Mouse (Mus musculus): ENCODE results near the gene Ulk1.
"Not testable (repeated sequence)": the region's sequence is repeated elsewhere in the genome, so short reads cannot be mapped to it uniquely, and the experiment has no call there.

Gene Ulk1

DNA sequence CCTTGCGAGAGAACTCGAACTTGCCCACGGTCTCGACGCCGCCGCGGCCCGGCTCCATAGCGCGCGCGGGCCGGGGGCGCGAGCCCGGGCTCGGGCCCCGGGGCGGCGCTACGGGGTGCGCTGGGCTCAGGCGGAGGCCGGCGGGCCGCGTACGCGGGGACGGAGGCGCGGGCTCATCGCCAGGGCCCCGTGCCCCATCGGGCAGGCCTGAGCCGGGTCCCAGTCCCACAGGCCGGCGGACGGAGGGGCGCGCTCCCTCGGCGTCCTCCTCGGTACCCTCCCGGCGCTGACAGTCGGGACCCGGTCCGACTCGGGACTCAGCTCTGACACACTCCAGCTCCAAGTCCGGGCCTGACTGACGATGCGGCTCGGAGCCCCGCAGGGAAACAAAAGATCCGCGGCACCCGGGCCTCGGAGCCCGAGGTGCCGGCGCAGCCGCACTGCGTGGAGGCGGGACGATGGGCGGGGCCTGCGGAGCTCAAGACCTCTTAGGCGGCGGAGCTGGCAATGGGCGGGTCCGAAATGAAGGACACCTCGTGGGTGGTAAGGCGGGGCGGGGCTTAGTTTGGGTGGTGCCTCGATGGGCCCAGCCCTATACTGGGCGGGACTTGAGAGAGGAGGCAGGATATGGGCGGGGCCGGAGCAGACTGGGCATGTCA is at the start of gene Ulk1:
Gene Ulk1 (minus strand): TSS at position 431 of the 659 bp plus-strand sequence.
- CTCF ChIA-PET, result no interaction called here

DNA sequence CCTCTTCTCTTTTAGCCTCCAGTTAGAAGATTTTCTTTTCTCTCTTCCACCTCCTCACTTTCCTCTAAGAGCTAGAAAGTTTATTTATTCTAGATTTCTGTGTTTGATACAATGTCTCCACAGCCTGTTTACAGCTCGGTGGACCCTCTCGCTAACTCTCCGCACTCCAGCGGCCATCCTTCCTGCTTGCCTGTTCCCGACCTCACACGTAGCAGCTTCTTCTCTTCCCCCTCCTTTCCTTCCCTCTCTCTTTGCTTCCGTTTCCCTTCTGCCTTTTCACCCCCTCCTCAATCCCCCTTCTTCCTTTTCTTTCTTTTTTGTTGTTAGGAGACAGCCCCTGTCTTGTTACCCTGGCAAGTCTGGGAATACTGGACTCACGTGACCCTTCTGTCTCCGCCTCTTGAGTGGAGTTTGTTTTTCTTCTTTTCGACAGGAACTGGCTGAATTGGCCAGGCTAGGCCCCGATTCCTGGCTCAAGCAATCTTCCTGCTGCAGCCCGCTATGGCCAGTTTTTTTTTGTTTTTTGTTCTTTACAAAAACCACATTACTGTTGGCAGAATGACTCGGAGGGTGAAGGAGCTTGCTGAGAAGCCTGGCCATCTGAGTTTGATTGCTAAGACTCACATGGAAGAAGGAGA is 49.2 kb upstream of the Ulk1 start:
- CTCF ChIA-PET, result no interaction called here

DNA sequence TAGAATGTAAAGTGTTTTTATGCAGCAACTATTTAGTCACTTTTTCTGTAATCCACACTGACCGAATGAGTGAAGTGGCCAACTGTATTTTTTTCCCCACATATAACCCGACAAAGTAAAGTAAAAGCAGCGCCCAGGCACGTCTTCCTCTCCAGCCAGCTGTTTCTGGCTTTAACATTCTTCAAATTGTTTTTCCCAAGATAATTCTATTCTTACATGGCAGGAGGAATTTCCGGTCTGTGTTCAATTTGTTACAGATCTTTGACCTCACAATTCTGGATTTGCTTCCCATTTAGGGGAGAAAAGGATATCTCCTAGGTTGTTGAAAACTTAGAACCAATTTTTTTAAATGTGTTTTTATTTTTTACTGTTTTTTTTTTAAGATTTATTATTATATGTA is 47.2 kb upstream of the Ulk1 start:
- CTCF ChIA-PET, result no interaction called here

DNA sequence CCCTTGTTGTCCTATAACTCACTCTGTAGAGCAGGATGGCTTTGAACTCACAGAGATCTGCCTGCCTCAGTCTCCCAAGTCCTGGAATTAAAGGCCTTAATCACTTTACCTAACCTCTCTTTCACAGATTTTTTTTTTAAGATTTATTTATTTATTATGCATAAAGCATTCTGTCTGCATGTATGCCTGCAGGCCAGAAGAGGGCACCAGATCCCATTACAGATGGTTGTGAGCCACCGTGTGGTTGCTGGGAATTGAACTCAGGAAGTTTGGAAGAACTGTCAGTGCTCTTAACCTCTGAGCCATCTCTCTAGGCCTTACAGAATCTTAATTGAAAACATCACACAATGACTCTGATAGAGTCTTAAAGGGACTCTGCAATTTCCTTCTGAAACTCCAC is 43.1 kb upstream of the Ulk1 start:
- CTCF ChIA-PET, result no interaction called here

DNA sequence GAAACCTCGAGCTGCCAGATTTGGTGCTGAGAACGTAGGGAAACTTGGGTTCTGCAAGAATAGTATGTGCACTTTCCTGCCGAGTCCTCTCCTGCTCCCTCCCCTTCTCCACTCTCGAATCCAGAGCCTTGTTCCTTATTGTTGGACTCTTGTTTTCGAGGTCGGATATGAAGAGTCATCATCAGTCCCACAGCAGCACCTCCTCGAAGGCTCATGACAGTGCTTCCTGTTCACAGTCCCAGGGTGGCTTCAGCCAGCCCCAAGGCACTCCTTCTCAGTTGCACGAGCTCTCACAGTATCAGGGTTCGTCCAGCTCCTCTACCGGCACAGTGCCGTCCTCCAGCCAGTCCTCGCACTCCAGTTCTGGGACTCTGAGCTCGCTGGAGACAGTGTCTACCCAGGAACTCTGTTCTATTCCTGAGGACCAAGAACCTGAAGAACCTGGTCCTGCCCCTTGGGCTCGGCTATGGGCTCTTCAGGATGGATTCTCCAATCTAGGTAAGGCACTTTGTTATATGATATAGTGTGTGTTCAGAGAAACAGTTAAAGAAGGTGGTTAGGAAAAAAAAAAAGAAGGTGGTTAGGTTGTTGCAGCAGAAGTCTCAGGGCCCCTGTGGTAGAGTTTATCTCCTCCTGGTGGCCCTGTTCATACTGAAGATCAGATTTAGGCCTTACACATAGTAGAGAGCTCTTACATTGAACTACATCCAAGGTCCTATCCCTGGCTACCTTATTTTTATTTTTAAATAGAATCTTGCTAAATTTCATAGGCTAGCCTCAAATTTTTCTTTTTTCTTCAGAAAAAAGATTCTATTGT is 31.4 kb upstream of the Ulk1 start:
- CTCF ChIA-PET, result interaction anchor here (0.6 kb wide), 1 partner anchor 126 kb away, joined by 4 read pairs; no protein-coding TSS in a partner anchor

DNA sequence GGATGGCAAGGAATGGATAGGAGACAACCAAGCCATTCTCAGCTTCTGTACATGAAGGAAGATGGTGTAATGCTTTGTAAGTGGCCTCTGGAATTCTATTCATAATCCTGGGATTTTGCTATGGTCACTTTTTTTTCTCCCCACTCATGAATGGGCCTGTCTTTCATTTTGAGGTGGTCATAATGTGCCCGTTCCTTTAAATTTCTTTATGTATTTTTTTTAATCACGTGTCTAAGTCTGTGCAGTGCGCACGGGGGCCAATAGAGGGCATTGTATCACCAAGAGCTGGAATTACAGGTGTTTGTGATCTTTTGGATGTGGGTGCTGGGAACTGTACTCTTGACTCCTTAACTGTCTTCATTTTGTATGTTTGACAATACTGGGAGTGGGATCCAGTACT is 30.6 kb upstream of the Ulk1 start:
- CTCF ChIA-PET, result interaction anchor here (0.8 kb wide), 1 partner anchor 139 kb away, joined by 12 read pairs; no protein-coding TSS in a partner anchor

DNA sequence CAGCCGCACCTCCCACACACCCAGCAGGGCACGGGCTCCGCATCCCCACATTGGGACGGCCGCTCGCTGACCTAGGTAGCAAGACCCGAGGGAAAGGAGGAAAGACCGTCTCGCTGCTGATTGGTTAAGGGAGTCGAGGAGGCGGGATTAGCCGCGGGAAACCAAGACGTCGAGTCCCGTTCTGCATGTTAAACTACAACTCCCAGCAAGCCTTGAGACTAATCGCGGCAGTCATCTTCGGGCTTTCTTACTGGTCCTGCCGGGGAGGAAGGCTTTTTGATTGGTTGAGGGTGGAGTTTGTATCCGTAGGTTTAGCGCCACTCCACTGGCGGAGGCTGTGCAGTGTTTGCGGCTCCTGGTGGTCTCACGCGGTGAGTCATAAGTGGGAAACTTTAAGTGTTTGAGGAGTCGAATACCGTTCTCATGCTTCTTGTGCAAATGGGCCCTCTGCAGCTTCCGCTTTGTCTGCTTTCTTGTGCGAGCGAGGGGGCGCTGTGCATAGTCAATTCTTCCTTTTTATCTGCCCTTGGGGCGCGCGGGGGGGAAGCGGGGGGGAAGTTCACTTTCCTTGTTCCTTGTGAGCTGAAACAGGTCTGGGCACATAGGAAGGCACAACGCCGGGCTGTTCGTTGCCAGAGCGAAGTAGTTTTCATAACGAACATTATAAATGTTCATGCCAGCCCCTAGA is 29.9 kb upstream of the Ulk1 start, which contains the start of the genes Hscb and Chek2:
Gene Hscb (minus strand): TSS at position 100 of the 688 bp plus-strand sequence.
Gene Chek2 (plus strand): TSS at position 302 of the 688 bp plus-strand sequence.
- CTCF ChIA-PET, result interaction anchor here (0.6 to 0.8 kb wide), 2 partner anchors 61 to 140 kb away, joined by 3 to 12 read pairs; no protein-coding TSS in a partner anchor

DNA sequence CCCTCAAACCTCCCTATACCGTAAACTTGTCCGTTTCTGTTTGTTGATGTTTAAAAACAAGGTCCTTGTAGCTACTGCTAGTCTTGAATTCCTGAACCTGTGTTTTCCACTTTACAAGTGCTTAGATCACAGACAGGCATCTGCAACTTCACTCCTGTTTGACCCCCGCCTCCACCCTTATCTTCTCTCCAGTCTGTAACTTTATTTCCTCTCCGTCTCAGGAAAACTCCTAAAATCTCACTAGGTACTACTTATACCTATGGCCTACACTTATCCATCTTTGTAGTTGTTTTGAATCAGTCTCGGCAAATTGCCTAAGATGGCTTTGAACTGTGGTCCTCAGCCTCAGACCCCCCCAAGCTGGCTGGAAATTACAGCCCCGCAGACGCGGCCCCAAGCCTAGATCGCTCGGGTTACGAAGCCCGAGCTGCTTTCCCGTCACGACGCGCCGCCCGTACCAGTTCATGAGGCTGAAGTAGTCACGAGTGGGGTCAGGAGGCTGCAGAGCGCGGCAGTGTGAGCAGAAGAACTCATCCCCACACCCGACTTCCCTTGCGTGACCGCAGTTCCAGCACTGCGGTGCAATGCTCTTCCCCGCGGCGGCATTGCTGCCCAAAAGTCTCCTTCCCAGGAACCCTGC is 29.3 kb upstream of the Ulk1 start:
- CTCF ChIA-PET, result no interaction called here

DNA sequence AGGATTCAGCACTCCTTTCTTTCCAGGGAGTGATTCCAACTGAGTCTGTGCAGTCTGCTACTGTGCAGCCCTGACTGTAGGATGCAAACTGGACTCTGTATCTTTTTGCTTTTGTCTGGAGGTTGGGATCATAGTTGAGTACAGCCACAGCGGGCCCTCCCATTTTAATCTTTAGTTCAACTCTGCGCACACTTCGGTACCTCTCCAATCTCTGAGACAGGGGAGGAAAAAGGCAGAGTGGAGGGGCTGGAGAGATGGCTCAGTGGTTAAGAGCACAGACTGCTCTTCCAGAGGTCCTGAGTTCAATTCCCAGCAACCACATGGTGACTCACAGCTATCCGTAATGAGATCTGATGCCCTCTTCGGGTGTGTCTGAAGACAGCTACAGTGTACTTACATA is 28.1 kb upstream of the Ulk1 start:
- CTCF ChIA-PET, result not testable (repeated sequence)

DNA sequence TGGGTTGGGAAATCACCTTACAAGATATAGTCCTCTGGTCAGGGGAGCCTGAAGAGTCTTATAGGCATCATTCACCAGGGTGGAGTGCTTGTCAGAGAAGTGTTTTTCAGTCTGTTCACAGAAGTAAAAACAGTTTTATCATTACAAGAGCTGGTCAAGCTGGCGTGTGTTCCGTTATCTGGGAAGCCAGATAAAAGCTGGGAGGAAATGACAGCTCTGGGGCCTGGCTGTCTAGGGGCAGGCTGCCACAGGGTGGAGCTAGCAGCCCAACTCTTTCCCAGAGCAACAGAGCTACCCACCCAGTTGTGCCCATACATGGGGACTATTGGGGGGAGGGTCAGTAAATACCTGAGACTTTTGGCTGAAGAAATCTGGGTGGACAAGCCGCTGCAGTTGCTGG is 26.1 kb upstream of the Ulk1 start:
- CTCF ChIA-PET, result interaction anchor here (0.7 to 1.0 kb wide), 2 partner anchors 19 to 351 kb away, joined by 3 to 6 read pairs; no protein-coding TSS in a partner anchor

DNA sequence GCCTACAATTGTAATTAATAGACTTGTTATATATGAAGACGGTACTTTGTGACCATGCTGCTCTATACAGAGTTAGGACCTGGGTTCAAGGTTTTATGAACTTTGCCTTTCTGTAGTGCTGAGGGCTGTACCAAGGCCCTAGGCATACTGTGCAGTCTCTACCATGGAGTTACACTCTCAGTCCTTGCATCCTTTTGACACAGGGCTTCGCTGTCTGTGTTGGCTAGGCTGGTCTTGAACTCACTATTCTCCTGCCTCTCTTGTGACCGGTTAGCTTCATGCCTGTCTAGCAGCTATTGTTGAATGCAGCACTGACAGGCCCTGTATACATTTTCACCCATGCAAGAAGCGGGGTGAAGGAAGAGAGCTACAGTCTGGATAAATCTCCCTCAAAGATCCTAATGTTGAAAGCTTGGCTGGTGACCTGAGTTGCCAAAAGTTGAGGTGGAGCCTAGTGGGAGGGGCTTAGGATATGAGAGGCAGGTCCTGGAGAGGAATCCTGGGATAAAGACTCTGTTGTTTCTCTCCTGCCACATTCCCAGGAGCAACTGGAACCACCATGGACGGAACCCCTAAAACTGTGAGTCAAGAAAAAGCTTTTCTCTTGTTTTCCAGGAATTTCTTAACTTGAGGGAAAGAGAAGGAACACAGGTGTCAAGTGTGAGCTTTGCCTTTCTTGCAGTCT is 21.3 kb upstream of the Ulk1 start:
- CTCF ChIA-PET, result interaction anchor here (0.8 kb wide), 1 partner anchor 65 kb away, joined by 11 read pairs; no protein-coding TSS in a partner anchor

DNA sequence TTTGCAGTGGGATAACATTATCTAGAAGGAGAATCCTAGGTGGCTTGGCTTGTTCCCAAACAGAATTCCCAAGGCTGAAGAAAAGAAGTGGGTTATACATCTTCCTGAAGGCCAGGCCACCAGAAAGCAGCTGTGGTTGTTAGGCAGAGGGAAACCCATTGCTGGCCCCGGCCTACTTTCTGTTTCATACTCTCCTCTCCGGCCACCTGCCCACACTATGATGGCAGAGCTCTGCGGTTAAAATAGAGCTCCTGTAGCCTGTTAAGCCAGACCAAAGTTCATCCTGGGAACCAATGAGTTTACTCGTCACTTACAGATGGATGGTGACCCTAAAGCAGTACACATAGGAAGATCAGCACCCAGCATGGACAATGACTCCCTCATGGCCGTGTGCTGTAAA is 17.7 kb upstream of the Ulk1 start:
- CTCF ChIA-PET, result no interaction called here

DNA sequence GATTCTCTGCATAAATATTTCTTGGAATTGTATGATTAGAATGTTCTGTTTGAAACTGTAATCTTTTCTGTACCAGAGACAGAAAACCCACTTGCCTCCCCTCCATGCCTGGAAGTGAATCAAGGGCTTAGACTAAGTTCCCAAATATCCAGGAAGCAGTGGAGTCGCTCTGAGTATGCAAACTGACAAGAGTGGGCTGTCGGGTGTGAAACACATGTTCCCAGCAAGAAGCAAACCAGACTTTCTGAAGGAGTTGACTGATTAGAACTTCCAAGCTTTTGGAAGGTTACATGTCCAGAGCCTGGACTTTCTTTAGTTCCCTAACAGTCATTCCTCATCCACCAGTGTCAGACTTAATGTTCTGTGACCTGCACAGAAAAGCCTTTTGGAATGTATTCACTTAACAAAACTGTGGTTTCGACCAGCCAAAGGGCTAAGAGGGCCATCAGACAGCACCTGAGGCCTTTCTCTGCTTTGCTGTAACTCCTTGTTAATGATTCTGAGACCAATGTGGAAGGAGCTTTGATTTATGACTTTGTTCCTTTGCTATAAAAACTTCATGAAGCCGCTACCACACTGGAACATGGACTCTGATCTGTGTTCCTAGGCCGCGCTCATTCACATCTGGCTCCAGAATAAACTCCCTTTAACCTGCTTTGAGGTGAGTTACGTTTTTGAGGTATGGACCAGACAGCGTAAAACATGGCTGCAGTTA is 17.0 kb upstream of the Ulk1 start:
- CTCF ChIA-PET, result no interaction called here

DNA sequence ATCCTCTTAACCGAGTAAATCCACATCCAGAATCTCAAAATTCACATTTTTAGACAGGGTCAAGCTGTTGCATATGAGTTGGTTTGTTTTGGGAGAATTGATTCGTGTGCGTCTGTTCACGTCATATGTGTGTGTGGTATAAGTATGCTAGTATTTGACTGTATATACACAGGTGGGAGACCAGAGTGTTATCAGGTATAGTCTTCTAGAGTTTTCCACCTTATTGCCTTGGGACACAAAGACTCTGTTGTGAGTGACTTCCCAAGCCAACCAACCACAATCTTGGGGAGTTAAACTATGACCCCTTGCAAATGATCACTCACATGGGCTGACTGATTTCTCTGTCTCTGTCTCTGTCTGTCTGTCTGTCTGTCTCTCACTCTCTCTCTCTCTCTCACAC is 14.5 kb upstream of the Ulk1 start:
- CTCF ChIA-PET, result no interaction called here

DNA sequence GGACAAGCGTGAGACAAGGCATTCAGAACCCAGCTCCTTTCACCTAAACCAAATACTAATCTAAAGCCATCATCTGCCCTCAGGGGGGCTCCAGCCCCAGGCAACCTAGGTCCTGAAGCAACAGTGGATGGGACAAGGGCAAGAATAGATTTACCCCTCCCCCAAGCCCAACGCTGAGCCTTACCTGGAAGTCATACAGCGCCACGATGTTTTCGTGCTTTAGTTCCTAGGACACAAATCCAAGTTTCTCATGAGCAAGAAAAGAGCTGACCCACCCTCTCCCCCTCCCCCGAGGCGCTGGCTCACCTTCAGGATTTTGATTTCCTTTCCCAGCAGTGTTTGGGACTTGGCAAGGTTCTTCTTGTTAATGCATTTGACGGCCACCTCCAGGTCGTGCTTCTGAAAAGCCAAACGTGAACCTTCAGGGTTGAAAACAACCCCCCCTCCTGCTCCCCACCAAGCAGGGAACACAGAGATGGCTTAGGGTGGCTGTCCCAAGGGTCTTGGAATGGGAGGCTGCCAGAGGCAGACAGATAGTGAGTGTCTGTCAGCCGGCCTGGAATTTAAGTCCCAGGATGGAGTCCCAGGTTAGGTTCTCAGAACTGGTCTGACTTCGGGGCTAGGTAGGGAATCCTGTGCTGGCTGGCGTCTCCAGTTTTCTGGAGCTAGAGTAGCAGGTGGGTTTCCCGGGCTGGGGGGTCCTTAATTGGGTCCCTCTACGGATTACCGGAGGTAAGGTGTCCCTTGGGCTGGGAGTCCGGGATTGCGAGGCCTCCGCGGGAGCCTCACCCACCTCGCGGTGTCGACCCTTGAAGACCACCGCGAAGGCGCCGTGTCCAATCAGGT is 853 bp downstream of the Ulk1 start:
- CTCF ChIA-PET, result no interaction called here

DNA sequence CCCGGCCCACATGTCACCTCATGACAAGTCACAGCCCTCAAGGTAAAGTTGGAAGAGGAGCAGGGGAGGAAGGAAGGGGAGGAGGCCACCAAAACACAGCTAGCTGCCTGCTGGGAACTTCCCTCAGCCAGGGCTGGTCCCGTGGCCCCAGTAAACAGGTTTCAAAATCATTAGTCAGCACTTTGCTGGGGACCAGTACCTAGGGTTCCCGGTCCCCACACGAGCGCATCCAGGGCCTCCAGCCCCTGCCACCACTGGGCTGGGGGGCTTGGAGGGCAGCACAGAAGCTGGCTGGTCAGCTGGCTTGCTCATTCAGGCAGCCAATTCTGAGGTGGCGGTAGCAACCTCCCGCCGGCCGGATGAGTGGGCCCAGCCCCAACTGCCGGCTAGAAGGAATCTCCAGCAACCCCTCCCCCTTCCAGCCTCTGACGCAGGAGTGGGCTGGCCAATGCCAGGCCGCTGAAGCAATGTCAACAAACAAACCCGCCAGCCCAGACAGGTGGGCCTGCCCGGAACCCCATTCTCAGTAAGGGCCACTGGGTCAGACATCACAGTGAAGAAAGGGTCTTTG is 1.8 kb downstream of the Ulk1 start:
- CTCF ChIA-PET, result no interaction called here

DNA sequence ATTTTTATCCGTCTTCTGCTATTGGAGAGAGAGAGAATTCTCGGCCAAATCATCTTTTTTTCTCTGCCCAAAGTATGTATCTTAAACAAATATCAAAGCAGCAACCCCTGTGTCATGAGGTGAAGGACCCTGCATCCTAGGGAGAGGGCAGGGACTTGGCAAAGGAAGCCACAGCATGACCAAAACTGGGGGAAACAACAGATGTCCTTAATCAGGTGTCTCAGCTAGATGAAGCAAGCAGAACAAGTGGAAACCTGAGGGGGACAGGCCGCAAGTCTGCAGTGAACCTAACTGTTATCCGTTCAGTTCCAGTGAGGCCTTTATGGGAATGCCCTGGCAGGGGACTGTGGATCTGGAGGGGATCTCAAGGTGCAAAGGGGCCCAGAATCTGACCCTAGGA is 2.4 kb downstream of the Ulk1 start:
- CTCF ChIA-PET, result no interaction called here

DNA sequence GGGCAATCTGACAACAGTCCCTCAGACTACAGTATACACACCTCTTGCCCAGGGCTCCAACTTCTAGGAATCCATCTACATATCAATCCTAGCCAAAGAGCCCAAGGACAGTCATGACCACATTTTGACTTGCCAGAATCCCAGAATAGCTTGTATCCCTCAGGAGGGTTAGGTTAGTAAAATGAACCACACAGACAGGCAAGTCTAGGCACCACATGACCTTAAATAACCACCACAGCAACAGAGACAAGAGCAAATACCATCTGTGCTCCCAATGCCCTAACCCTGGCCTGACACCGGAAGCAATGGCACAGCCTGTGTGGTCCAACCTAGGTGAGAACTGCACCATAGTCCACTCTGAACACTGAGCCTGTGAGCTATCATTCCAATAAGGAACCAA is 3.2 kb downstream of the Ulk1 start:
- CTCF ChIA-PET, result interaction anchor here (0.6 kb wide), 1 partner anchor 454 kb away, joined by 4 read pairs; no protein-coding TSS in a partner anchor

DNA sequence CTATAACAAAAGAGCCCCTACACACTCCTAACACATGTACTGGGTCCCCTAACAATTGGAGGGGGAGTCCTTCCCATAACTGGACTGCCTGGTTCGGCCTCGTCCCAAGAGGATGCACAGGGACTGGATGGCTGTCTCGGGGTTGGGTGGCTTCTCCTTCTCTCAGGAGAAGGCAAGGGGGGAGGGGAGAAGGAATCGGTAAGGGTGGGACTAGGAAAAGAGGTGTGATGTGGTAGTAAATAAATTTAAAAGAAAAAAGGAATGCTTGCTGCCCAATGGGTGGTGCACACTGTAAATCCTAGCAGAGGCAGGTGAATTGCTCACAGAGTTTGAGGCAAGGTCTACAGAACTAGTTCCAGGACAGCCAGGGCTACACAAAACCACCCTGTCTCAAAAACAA is 3.7 kb downstream of the Ulk1 start:
- CTCF ChIA-PET, result interaction anchor here (0.6 kb wide), 1 partner anchor 454 kb away, joined by 4 read pairs; no protein-coding TSS in a partner anchor

All from spleen, embryonic (tissue).